Mouse (Mus musculus) CH12.LX (cell line): ENCODE measurements around the gene Tekt5.

Experiments
- ELF1 ChIP-seq: IDR thresholded peaks from 2 replicates; pipeline ENCODE4 v1.6.1; 2014; ENCODE audit warnings: low read depth, mild to moderate bottlenecking, inconsistent platforms, low read length, improper control_type of control experiment
- EP300 ChIP-seq: IDR thresholded peaks from 2 replicates; pipeline ENCODE4 v1.6.1; 2011; ENCODE audit warnings: low read length, improper control_type of control experiment
- IRF4 ChIP-seq: IDR thresholded peaks from 2 replicates; pipeline ENCODE4 v1.6.1; 2014; ENCODE audit warnings: low read depth, mild to moderate bottlenecking, inconsistent platforms, low read length, improper control_type of control experiment
- POLR2A ChIP-seq: IDR thresholded peaks from 2 replicates; pipeline ENCODE4 v1.6.1; 2011; ENCODE audit warnings: low read depth, mild to moderate bottlenecking, improper control_type of control experiment, low read length
- POLR2AphosphoS2 ChIP-seq: IDR thresholded peaks from 2 replicates; pipeline ENCODE4 v1.6.1; 2011; ENCODE audit warnings: low read depth, low read length, improper control_type of control experiment
- TCF12 ChIP-seq: IDR thresholded peaks from 2 replicates; pipeline ENCODE4 v1.6.1; 2014; ENCODE audit warnings: low read depth, mild to moderate bottlenecking, inconsistent platforms, low read length, improper control_type of control experiment
- USF1 ChIP-seq: IDR thresholded peaks from 2 replicates; pipeline ENCODE4 v1.6.1; 2014; ENCODE audit warnings: low read depth, mild to moderate bottlenecking, inconsistent platforms, low read length, improper control_type of control experiment
- USF2 ChIP-seq: conservative IDR thresholded peaks from 2 replicates; pipeline ENCODE4 v1.6.1; 2011; ENCODE audit warnings: low read depth, low read length, improper control_type of control experiment
- ZMIZ1 ChIP-seq: IDR thresholded peaks from 2 replicates; pipeline ENCODE4 v1.6.1; 2012; ENCODE audit warnings: low read depth, mild to moderate bottlenecking, inconsistent platforms, low read length, improper control_type of control experiment

DNA sequence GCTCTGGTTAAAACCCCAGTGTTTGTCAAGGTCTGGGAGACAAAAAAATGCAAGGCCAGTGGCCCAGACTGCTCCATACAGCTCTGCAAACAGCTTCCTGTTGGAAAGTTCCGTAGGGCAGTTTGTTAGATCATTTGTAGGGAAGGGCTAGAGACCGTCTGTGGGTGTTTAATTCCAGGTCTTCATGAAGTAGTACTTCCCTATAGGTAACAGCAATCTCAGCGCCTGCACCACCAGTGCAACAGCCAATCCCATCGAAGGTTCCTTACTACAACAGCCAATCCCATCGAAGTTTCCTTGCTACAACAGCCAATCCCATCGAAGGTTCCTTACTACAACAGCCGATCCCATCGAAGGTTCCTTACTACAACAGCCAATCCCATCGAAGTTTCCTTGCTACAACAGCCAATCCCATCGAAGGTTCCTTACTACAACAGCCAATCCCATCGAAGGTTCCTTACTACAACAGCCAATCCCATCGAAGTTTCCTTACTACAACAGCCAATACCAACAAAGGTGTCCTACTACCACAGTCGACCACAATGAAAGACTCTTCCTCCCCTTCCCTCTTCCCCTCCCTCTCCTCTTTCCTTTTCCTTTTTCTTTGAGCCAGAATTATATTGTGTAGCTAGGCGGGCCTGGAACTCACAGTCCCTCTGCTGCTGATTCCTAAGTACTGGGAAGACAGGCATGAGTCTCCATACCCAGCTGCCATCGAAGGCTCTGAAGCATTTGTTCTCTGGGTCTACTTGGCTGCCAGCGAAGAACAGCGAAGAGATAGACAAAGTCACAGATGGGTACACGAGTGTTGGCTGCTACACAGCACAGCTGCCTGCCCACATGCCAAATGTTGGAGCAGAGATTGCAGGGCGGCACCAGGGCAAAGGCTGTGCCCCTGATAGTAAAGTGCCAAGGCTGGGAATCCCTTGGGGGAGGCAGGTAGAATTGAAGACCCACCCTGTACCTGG is 58.6 kb downstream of the Tekt5 start:
- TF ChIP-seq USF1 (no peak), ZMIZ1 (no peak), IRF4 (no peak), ELF1 (no peak), EP300 (no peak), TCF12 (no peak), POLR2A (no peak), USF2 (no peak), POLR2AphosphoS2 (no peak)
